12 mouse cellular contexts compared by ENCODE assay signal in the genomic region with DNA sequence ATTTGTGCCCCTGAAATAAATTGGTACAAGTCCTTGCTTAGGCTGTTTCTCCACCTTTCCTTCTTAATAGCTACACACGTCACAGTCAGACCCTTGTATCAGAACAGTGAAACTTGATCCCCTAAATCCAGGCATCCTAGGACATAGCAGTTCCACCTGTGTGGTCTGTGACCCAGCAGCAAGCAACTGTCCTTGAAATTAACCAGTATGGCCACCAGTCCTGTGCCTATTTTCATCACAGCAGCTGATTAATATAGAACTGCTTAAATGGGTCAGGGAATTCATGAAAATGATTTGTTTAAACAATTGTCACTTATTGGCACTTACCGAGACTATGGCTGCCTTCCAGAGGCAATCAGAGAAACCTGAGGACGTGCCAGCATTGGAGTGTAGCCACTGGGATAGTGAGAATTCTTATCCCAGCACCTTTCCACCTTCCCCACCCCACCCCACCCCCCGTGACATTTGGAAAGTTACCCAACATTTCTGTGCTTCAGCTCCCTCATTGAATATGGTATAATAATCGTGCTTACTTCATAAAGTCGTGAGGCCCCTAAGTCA.
DNase-seq lines count a peak whose midpoint lies in the region; ATAC-seq and TF ChIP-seq lines count a peak whose summit lies in the region.
"Had no signal": no experiment of that assay in that cellular context is flagged by ENCODE, and none has a peak within 500 bp of the region (broad histone marks: within the 10 kb centered on the region; RNA-seq: fewer than 3 reads in every experiment).

No protein-coding gene starts in this region.

- H3K4me2 ChIP-seq in kidney, embryonic 15.5 days, result no peak overlapping the region
- H3K4me2 ChIP-seq in heart, embryonic 14.5 days (ENCODE audit: low read length), result peak overlapping the region; percentile 29; the same call in 1 of the 2 replicates
- peak overlapping the region; percentile 11; the same call in 1 of the 2 replicates for H3K4me2 ChIP-seq in lung, embryonic 16.5 days (ENCODE audit: low read depth, low read length)
- no peak overlapping the region for H3K4me2 ChIP-seq in hindbrain, embryonic 12.5 days (replicated peaks)
- H3K4me2 ChIP-seq: midbrain, embryonic 13.5 days had no signal

- H3K27ac ChIP-seq in kidney, embryonic 15.5 days, result no peak overlapping the region
- H3K27ac ChIP-seq in cerebellum, adult 2 months (ENCODE audit: insufficient read depth, low read length), result no peak overlapping the region
- H3K27ac ChIP-seq in heart, embryonic 14.5 days (replicated peaks in 1 of 2; ENCODE audit: control insufficient read depth in 1 of 2, insufficient read depth in 1 of 2, low read depth in 2 of 2, low read length in 2 of 2), result no peak overlapping the region
- peak overlapping the region; percentile 94 for H3K27ac ChIP-seq in lung, embryonic 16.5 days (ENCODE audit: low read length)
- no peak overlapping the region for H3K27ac ChIP-seq in hindbrain, embryonic 12.5 days
- H3K27ac ChIP-seq: midbrain, embryonic 13.5 days had no signal

- WGBS in kidney, embryonic 15.5 days, result 57% methylated on average over 6 of the region's 6 CpGs
- 18% methylated on average over 6 of the region's 6 CpGs for WGBS in cerebellum, adult 2 months
- 49% methylated on average over 6 of the region's 6 CpGs for WGBS in heart, embryonic 14.5 days
- WGBS in lung, embryonic 16.5 days, result 34% methylated on average over 6 of the region's 6 CpGs
- WGBS in hindbrain, embryonic 12.5 days, result 75% methylated on average over 6 of the region's 6 CpGs

- H3K27me3 ChIP-seq in kidney, embryonic 15.5 days, result no peaks in the 10 kb centered on the region
- H3K27me3 ChIP-seq in cerebellum, adult 2 months (ENCODE audit: control insufficient read depth, insufficient read depth, low read length), result no peaks in the 10 kb centered on the region
- no peaks in the 10 kb centered on the region for H3K27me3 ChIP-seq in heart, embryonic 14.5 days (ENCODE audit: control insufficient read depth, insufficient read depth, low read length)
- H3K27me3 ChIP-seq in lung, embryonic 16.5 days (ENCODE audit: control insufficient read depth, insufficient read depth, low read depth, low read length), result no peaks in the 10 kb centered on the region
- no peaks in the 10 kb centered on the region for H3K27me3 ChIP-seq in hindbrain, embryonic 12.5 days
- H3K27me3 ChIP-seq: midbrain, embryonic 13.5 days had no signal

- ATAC-seq in kidney, embryonic 15.5 days (replicated peaks; ENCODE audit: low FRiP score), result 0 out of 2 replicates have a peak, but pooled peaks have one; percentile 47
- no peak for ATAC-seq in heart, embryonic 14.5 days (ENCODE audit: insufficient number of reproducible peaks, insufficient read depth, low FRiP score, low read depth)
- ATAC-seq in lung, embryonic 16.5 days (ENCODE audit: low read depth), result peak; percentile 82
- ATAC-seq in erythroblast, adult 5-6 weeks (replicated peaks; ENCODE audit: low FRiP score, poor library complexity, severe bottlenecking), result no peak
- no peak for ATAC-seq in hindbrain, embryonic 12.5 days (ENCODE audit: low FRiP score)
- ATAC-seq: midbrain, embryonic 13.5 days had no signal

- no peaks in the 10 kb centered on the region for H3K36me3 ChIP-seq in kidney, embryonic 15.5 days
- H3K36me3 ChIP-seq in heart, embryonic 14.5 days (ENCODE audit: control insufficient read depth, insufficient read depth, low read length), result no peaks in the 10 kb centered on the region
- H3K36me3 ChIP-seq in lung, embryonic 16.5 days (ENCODE audit: control insufficient read depth, insufficient read depth, low read length), result no peaks in the 10 kb centered on the region
- H3K36me3 ChIP-seq in hindbrain, embryonic 12.5 days, result no peaks in the 10 kb centered on the region
- H3K36me3 ChIP-seq: midbrain, embryonic 13.5 days had no signal

- TF ChIP-seq POLR2A in cerebellum, adult 2 months (IDR thresholded peaks at IDR 0.05; ENCODE audit: borderline replicate concordance, insufficient read depth, low read length), result no peak

- H3K4me3 ChIP-seq in kidney, embryonic 15.5 days (replicated peaks), result no peak overlapping the region
- no peak overlapping the region for H3K4me3 ChIP-seq in cerebellum, adult 2 months (replicated peaks; ENCODE audit: insufficient read depth, low read depth, low read length)
- no peak overlapping the region for H3K4me3 ChIP-seq in heart, embryonic 14.5 days (ENCODE audit: control insufficient read depth in 1 of 2, insufficient read depth in 1 of 2, low read depth in 1 of 2, low read length in 2 of 2)
- H3K4me3 ChIP-seq in lung, embryonic 16.5 days (ENCODE audit: low read length), result no peak overlapping the region
- H3K4me3 ChIP-seq in hindbrain, embryonic 12.5 days, result no peak overlapping the region
- H3K4me3 ChIP-seq: midbrain, embryonic 13.5 days had no signal

- H3K4me1 ChIP-seq in kidney, embryonic 15.5 days, result peaks cover 15% of the 10 kb centered on the region
- H3K4me1 ChIP-seq in cerebellum, adult 2 months (ENCODE audit: control insufficient read depth, insufficient read depth, low read length), result peaks cover 12% of the 10 kb centered on the region; the same call in 1 of the 2 replicates
- peaks cover 3 to 17% of the 10 kb centered on the region in 2 experiments for H3K4me1 ChIP-seq in heart, embryonic 14.5 days (ENCODE audit: control insufficient read depth in 2 of 2, insufficient read depth in 2 of 2, low read length in 2 of 2)
- H3K4me1 ChIP-seq in lung, embryonic 16.5 days (replicated peaks; ENCODE audit: control insufficient read depth, insufficient read depth, low read length), result peaks cover 7% of the 10 kb centered on the region
- no peaks in the 10 kb centered on the region for H3K4me1 ChIP-seq in hindbrain, embryonic 12.5 days
- H3K4me1 ChIP-seq: midbrain, embryonic 13.5 days had no signal

- no peak for TF ChIP-seq CTCF in cerebellum, adult 2 months (IDR thresholded peaks at IDR 0.05; ENCODE audit: borderline replicate concordance, insufficient read depth, low read depth, low read length)

- H3K9ac ChIP-seq in kidney, embryonic 15.5 days, result no peak overlapping the region
- no peak overlapping the region for H3K9ac ChIP-seq in heart, embryonic 14.5 days (ENCODE audit: low read length)
- H3K9ac ChIP-seq in lung, embryonic 16.5 days (ENCODE audit: low read length), result no peak overlapping the region
- no peak overlapping the region for H3K9ac ChIP-seq in hindbrain, embryonic 12.5 days
- H3K9ac ChIP-seq: midbrain, embryonic 13.5 days had no signal

- H3K9me3 ChIP-seq in kidney, embryonic 15.5 days (replicated peaks), result no peaks in the 10 kb centered on the region
- no peaks in the 10 kb centered on the region for H3K9me3 ChIP-seq in heart, embryonic 14.5 days (ENCODE audit: control insufficient read depth, low read length)
- no peaks in the 10 kb centered on the region for H3K9me3 ChIP-seq in lung, embryonic 16.5 days (ENCODE audit: control insufficient read depth, low read length)
- no peaks in the 10 kb centered on the region for H3K9me3 ChIP-seq in hindbrain, embryonic 12.5 days (replicated peaks)
- H3K9me3 ChIP-seq: midbrain, embryonic 13.5 days had no signal

- no peak for DNase-seq in kidney, adult 8-10 months
- DNase-seq in cerebellum, adult 2 months, result peak; percentile 66 to 78
- no peak for DNase-seq in layer of hippocampus, adult 18-20 months (ENCODE audit: low spot score in 2 of 2)
- DNase-seq: adrenal gland, adult 8-10 months; gastrocnemius, postnatal 10 days; kidney, postnatal 10 days had no signal

Comparison
In these comparisons a context has a peak if more than half of its experiments do, and no peak if none do; other contexts are left out.
1. ATAC-seq: peak in kidney, embryonic 15.5 days (single experiment) and lung, embryonic 16.5 days (single experiment); none in heart, embryonic 14.5 days (single experiment), erythroblast, adult 5-6 weeks (single experiment) and hindbrain, embryonic 12.5 days (single experiment).
2. H3K4me2 ChIP-seq: peak in heart, embryonic 14.5 days (single experiment) and lung, embryonic 16.5 days (single experiment); none in kidney, embryonic 15.5 days (single experiment) and hindbrain, embryonic 12.5 days (single experiment).
3. DNase-seq: peak in cerebellum, adult 2 months (2 of 2); none in kidney, adult 8-10 months (0 of 2) and layer of hippocampus, adult 18-20 months (0 of 2).